Mouse (Mus musculus) layer of hippocampus, postnatal 10 days (tissue): ENCODE measurements around the gene Pcgf5. TPM values are rescaled to one million over a fixed set of nuclear protein-coding genes. Genes with fewer than 3 reads are reported as not detected.
"Not testable (repeated sequence)": the region's sequence is repeated elsewhere in the genome, so short reads cannot be mapped to it uniquely, and the experiment has no call there.

ENCODE experiments used
- DNase-seq, 2 experiments: peaks; one replicate each; pipeline ENCODE4 v3.0.0; 2021; ENCODE audit warnings: low spot score in 2 of 2
- total RNA-seq, 2 experiments: library from RNA; stranded (reverse); gene quantifications; 2 replicates each; pipeline ENCODE4 v1.2.3; 2021

Gene Pcgf5
- total RNA-seq, 2 experiments from 2014 or later = 6.4 to 11.0 TPM

DNA sequence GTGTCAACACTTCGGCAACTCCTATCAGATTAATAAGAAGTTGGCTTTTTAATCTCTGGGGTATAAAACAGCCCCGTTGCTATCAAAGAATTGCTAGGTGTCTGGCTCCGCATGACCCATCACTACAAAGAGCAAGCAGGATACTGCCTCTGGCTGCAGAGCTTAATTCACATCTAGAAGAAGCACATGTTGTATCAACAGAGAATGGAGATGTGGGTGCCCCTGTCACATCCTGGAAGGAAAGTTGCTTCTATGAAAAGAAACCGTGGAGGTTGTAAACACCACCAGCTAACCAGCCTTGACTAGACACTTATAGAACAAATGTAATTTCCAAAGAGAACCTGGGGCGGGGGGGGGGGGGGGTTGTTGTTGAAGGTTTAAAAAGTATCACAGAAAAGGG, 35.9 kb downstream of the Pcgf5 start:
- no peak for DNase-seq

GRCm38 (mm10) chr19:36384426-36384825, 36.3 kb downstream of the Pcgf5 start:
- DNase-seq = no peak

DNA sequence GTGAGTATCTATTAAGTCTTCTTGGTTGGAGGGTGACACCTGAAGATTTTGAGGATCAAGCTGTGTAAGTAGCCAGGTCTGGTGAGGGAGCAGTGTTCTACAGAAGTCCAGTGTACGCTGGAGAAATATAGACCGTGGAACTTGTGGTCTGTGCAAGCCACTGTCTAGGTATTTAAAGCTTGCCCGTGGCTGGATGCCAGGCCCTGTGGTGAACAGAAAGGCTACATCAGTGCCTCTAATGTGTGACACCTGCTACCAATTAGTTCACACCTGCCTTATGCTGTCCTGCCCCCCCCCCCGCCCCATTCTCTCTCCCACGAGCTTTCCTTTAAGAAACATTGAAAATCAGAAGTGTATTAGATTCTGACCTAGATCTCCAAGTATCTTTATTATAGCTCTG, 40.4 kb downstream of the Pcgf5 start:
- DNase-seq = no peak

DNA sequence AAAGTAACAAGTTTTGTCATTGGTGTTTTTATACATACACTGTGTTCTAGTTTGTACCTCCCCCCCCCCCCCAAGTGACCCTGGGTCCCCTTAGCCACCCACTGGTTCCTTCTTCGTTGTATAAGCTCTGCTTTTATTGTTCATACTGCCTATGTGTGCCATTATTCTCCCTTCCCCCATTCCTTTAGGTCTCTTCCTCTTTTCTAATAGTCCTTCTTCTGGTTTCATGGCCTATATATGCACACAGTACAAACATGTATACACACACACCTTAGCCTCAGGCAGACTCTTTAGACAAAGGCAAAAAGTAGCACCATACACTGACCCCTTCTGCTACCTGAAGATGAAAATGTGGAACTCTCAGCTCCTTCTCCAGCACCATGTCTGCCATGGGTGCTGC, 42.6 kb downstream of the Pcgf5 start:
- no peak for DNase-seq

DNA sequence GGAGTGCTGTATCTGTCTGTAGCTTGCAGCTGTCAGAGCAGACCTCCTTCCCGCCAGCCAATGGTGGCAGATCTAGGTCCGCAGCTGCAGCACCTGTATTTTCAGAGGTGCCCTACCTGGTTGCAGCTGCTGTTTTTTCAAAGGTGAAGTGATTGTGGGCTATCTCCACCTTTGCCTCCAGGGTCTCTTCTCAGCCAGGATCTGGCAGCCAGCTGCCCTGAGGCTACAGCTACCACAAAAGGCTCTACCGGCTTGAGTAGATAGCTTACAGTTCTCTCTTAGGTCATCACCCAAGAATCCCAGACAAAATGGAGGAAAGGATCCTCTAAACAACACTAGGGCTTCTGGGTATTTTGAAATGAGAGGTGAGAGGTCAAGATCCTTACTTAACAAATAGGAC, 50.4 kb downstream of the Pcgf5 start:
- DNase-seq = no peak

GRCm38 (mm10) chr19:36408352-36409100, 60.4 kb downstream of the Pcgf5 start:
- no peak for DNase-seq

- DNase-seq = peak; percentile 92 to 95
Measured at GRCm38 (mm10) chr19:36409280-36409860, 61.3 kb downstream of the Pcgf5 start.

GRCm38 (mm10) chr19:36409861-36410392, 61.8 kb downstream of the Pcgf5 start:
- DNase-seq = peak in 1 of 2 experiments; percentile 19

DNA sequence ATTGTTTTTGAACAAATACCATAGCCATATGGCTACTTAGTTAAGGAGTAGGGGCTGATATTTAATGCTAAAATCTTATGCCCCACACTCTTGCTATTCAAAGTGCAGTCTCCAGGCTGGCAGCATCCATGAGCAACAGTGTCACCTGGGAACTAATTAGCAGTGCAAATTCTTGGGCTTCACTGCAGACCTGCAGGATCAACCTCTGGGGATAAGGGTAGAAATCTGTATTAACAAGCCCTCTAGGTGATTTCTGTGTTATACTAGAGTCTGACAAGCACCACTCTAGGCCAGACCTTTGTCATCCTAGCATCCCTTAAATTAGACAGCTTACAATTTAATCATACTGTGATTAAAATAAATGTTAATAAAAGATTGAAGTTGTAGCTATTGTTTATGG, 71.8 kb downstream of the Pcgf5 start:
- DNase-seq = no peak

- DNase-seq = no peak
Measured at GRCm38 (mm10) chr19:36427195-36427876, 79.2 kb downstream of the Pcgf5 start.

- no peak for DNase-seq
Measured at GRCm38 (mm10) chr19:36428116-36428515, 80.0 kb downstream of the Pcgf5 start.

DNA sequence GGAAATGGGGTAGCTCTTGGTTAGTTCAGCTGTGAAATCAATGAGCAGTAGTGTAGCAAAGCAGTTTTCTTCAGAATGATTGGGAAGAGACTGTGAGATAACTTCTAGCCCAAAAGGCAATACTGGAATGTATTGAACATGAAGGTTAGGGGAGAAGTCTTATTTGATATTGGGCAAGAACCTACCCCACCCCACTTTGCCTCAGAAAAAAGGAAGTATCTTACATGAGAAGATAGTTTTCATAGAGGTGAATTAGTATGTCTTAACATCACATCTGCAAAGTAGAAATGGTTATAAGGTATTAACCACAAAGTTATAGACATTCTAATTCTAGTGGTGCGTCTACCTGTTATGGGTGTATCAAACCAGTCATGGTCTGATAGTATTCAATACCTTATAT, 81.2 kb downstream of the Pcgf5 start:
- no peak for DNase-seq

GRCm38 (mm10) chr19:36433161-36433560, 85.1 kb downstream of the Pcgf5 start:
- no peak for DNase-seq

- peak; percentile 71 to 74 for DNase-seq
Measured at GRCm38 (mm10) chr19:36439894-36440714, 92.0 kb downstream of the Pcgf5 start.

GRCm38 (mm10) chr19:36450997-36451608, 103.0 kb downstream of the Pcgf5 start:
- no peak for DNase-seq

- DNase-seq = no peak
Measured at GRCm38 (mm10) chr19:36451731-36452130, 103.6 kb downstream of the Pcgf5 start.

DNA sequence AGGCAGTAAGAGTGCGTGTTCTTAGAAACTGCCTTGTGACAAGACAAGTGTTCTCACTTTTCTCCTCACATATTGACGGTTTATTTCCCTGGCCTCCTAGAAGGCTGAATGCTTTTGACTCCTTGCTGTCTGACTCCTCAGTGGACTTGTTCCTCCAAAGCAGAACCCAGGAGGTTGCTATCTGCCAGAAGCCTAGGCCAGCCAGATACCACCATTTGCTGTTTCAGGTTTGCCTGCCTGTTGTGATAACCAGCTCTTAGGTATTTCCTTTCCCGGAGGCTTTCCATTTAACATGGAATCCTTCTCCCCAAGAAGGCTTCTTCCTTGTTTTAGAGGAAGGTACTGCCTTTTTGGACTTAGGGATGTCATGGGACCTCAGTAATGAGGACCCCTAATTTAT, 104.1 kb downstream of the Pcgf5 start:
- not testable (repeated sequence) for DNase-seq

DNA sequence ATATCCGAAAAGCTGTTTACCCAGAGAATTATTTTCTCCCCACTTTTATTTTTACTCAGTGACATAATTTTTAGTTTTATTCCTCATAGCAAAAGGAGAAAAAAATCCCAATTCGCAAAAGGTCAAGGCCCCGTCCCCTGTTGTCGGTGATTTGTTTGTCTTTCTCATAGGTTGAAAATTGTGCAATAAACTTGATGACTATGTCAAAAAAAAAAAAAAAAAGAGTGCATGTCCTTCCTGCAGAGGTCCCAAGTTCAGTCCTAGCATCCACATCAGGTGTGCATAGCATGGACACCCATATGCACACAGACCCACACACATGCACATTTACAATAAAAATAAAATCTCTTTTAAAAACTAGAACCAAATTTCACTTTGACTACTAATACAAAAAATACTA, 105.3 kb downstream of the Pcgf5 start:
- no peak for DNase-seq

GRCm38 (mm10) chr19:36470106-36470505, 122.0 kb downstream of the Pcgf5 start:
- peak; percentile 75 to 81 for DNase-seq

DNA sequence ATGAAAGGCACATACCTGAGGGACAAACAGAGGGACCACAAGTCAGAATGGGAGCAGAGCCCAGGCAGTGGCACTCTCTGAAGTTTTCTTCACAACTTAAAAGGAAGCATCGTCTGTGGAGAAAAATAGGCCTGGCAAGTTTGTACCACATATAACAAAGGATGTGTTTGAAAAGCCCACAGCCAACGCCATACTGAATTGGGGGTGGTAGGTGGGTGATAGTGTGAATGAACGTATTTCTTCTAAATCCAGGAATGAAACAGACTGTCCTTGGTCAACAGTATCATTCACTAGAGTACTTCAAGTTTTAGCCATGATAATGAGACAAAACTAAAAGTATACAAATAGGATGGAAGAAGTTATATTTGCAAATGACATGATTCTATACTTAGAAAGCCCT, 123.2 kb downstream of the Pcgf5 start:
- no peak for DNase-seq

GRCm38 (mm10) chr19:36476596-36476995, 128.5 kb downstream of the Pcgf5 start:
- no peak for DNase-seq
